8 mouse cellular contexts compared by ENCODE assay signal in genomic region chr9:32031950-32032453, GRCm38 (mm10).
DNase-seq lines count a peak whose midpoint lies in the region; ATAC-seq and TF ChIP-seq lines count a peak whose summit lies in the region.

No protein-coding gene starts in this region.

- under 1% methylated on average over 56 of the region's 64 CpGs for WGBS in intestine, embryonic 15.5 days

- TF ChIP-seq POLR2A in cortical plate, adult 2 months (IDR thresholded peaks at IDR 0.05; ENCODE audit: extremely low read depth, insufficient read depth, low read length) = no peak

- peak; percentile 94 for DNase-seq in adrenal gland, adult 2 months
- peak; percentile 83 for DNase-seq in gastrocnemius, postnatal 25 days
- DNase-seq in left cerebral cortex, postnatal 25 days (ENCODE audit: low spot score in 2 of 2) = peak; percentile 73 to 88
- DNase-seq in mesoderm, embryonic 11.5 days (ENCODE audit: low read depth, low spot score) = peak; percentile 92
- DNase-seq in right cerebral cortex, postnatal 4 days = peak; percentile 90

- H3K27me3 ChIP-seq in intestine, embryonic 15.5 days (replicated peaks) = no peaks in the 10 kb centered on the region

- H3K9ac ChIP-seq in intestine, embryonic 15.5 days = peak overlapping the region; percentile 79

- no peaks in the 10 kb centered on the region for H3K9me3 ChIP-seq in intestine, embryonic 15.5 days

- peak; percentile 92 for ATAC-seq in intestine, embryonic 15.5 days
- no peak for ATAC-seq in inflammation-experienced regulatory T-cells, adult 6 months

- no peaks in the 10 kb centered on the region for H3K36me3 ChIP-seq in intestine, embryonic 15.5 days

- peak overlapping the region; percentile 87 for H3K4me2 ChIP-seq in intestine, embryonic 15.5 days (replicated peaks)

- H3K27ac ChIP-seq in cortical plate, adult 2 months (ENCODE audit: insufficient read depth, low read length) = no peak overlapping the region; the same call in 1 of the 2 replicates
- H3K27ac ChIP-seq in intestine, embryonic 15.5 days = peak overlapping the region; percentile 70

- no peak for TF ChIP-seq CTCF in cortical plate, adult 2 months (IDR thresholded peaks at IDR 0.05; ENCODE audit: extremely low read depth, insufficient read depth, low read length)

- H3K4me3 ChIP-seq in cortical plate, adult 2 months (ENCODE audit: insufficient read depth, low read length) = peak overlapping the region; percentile 85
- peak overlapping the region; percentile 79 for H3K4me3 ChIP-seq in intestine, embryonic 15.5 days (replicated peaks)

- intact Hi-C loops in left cerebral cortex, postnatal 25 days (cut with DNase I) = loop anchor here (5.0 kb wide), 2 partner anchors 60 to 125 kb away; no protein-coding TSS in a partner anchor

- peaks cover 3% of the 10 kb centered on the region; the same call in 1 of the 2 replicates for H3K4me1 ChIP-seq in cortical plate, adult 2 months (ENCODE audit: control insufficient read depth, insufficient read depth, low read length)
- peaks cover 12% of the 10 kb centered on the region for H3K4me1 ChIP-seq in intestine, embryonic 15.5 days (replicated peaks)
